Mouse (Mus musculus): ENCODE measurements around the gene Dennd4c. TPM values are rescaled to one million over a fixed set of nuclear protein-coding genes. Genes with fewer than 3 reads are reported as not detected.

Dennd4c gene
- total and polyA plus RNA-seq, 3 experiments, result 3.2 to 33.3 (median 30.3) TPM

- Histone ChIP-seq H3K4me1 (ENCODE audit: insufficient read depth, low read depth, low read length) (no peaks in the 10 kb centered on the region), H3K4me3 (ENCODE audit: low read depth, low read length) (no peak overlapping the region), H3K9me3 (replicated peaks) (no peaks in the 10 kb centered on the region), H3K27me3 (ENCODE audit: insufficient read depth, low read length) (peaks cover 5% of the 10 kb centered on the region), H3K36me3 (replicated peaks) (no peaks in the 10 kb centered on the region)
- DNase-seq (ENCODE audit: low spot score) (no peak), ATAC-seq (ENCODE audit: extremely low read depth, insufficient number of reproducible peaks, low FRiP score, poor library complexity, severe bottlenecking) (no peak)
- TF ChIP-seq GATA2 (IDR thresholded peaks at IDR 0.05; ENCODE audit: borderline replicate concordance, low read depth, low read length) (no peak), GATA1 (IDR thresholded peaks at IDR 0.05; ENCODE audit: borderline replicate concordance, low read length) (no peak)
These were observed 34.8 kb upstream of the Dennd4c start for GRCm38 (mm10) chr4:86713518-86713917.

- Histone ChIP-seq H3K4me1 (ENCODE audit: insufficient read depth, low read depth, low read length) (no peaks in the 10 kb centered on the region), H3K27me3 (ENCODE audit: insufficient read depth, low read length) (peaks cover 5% of the 10 kb centered on the region), H3K9me3 (replicated peaks) (no peaks in the 10 kb centered on the region), H3K4me3 (ENCODE audit: low read depth, low read length) (no peak overlapping the region), H3K36me3 (replicated peaks) (no peaks in the 10 kb centered on the region)
- TF ChIP-seq TAL1 (conservative IDR thresholded peaks at IDR 0.05; ENCODE audit: low read depth, low read length) (no peak), GATA1 (IDR thresholded peaks at IDR 0.05; ENCODE audit: borderline replicate concordance, low read length) (no peak), POLR2AphosphoS5 (IDR thresholded peaks at IDR 0.05; ENCODE audit: insufficient replicate concordance, low read depth, low read length) (no peak), CTCF (IDR thresholded peaks at IDR 0.05; ENCODE audit: low read depth, low read length) (no peak), GATA2 (IDR thresholded peaks at IDR 0.05; ENCODE audit: borderline replicate concordance, low read depth, low read length) (no peak)
- ATAC-seq (ENCODE audit: extremely low read depth, insufficient number of reproducible peaks, low FRiP score, poor library complexity, severe bottlenecking), result no peak
- DNase-seq (ENCODE audit: low spot score), result no peak
These were observed 33.0 kb upstream of the Dennd4c start for GRCm38 (mm10) chr4:86715341-86715740.

GRCm38 (mm10) chr4:86717176-86717575, 31.2 kb upstream of the Dennd4c start:
- DNase-seq (ENCODE audit: low spot score) (no peak), ATAC-seq (ENCODE audit: extremely low read depth, insufficient number of reproducible peaks, low FRiP score, poor library complexity, severe bottlenecking) (no peak)
- Histone ChIP-seq H3K27me3 (ENCODE audit: insufficient read depth, low read length) (peaks cover 5% of the 10 kb centered on the region), H3K36me3 (replicated peaks) (no peaks in the 10 kb centered on the region), H3K4me3 (ENCODE audit: low read depth, low read length) (no peak overlapping the region), H3K9me3 (replicated peaks) (no peaks in the 10 kb centered on the region), H3K4me1 (ENCODE audit: insufficient read depth, low read depth, low read length) (0 out of 2 replicates have a peak, but pooled peaks cover 3% of the 10 kb centered on the region)
- no peak for TF ChIP-seq GATA2 (IDR thresholded peaks at IDR 0.05; ENCODE audit: borderline replicate concordance, low read depth, low read length)
- TF ChIP-seq POLR2AphosphoS5 (IDR thresholded peaks at IDR 0.05; ENCODE audit: insufficient replicate concordance, low read depth, low read length), result no peak
- TF ChIP-seq GATA1 (IDR thresholded peaks at IDR 0.05; ENCODE audit: borderline replicate concordance, low read length), result no peak
- TF ChIP-seq TAL1 (conservative IDR thresholded peaks at IDR 0.05; ENCODE audit: low read depth, low read length), result no peak
- no peak for TF ChIP-seq CTCF (IDR thresholded peaks at IDR 0.05; ENCODE audit: low read depth, low read length)

GRCm38 (mm10) chr4:86718878-86719577, 29.3 kb upstream of the Dennd4c start:
- no peaks in the 10 kb centered on the region for H3K9me3 ChIP-seq (replicated peaks)
- ATAC-seq (ENCODE audit: extremely low read depth, insufficient number of reproducible peaks, low FRiP score, poor library complexity, severe bottlenecking) (no peak), DNase-seq (ENCODE audit: low spot score) (no peak)
- peaks cover 2% of the 10 kb centered on the region; the same call in 1 of the 2 replicates for H3K27me3 ChIP-seq (ENCODE audit: insufficient read depth, low read length)
- H3K36me3 ChIP-seq (replicated peaks), result no peaks in the 10 kb centered on the region
- H3K4me3 ChIP-seq (ENCODE audit: low read depth, low read length), result no peak overlapping the region
- TF ChIP-seq TAL1 (conservative IDR thresholded peaks at IDR 0.05; ENCODE audit: low read depth, low read length) (no peak), GATA1 (IDR thresholded peaks at IDR 0.05; ENCODE audit: borderline replicate concordance, low read length) (no peak), POLR2AphosphoS5 (IDR thresholded peaks at IDR 0.05; ENCODE audit: insufficient replicate concordance, low read depth, low read length) (no peak), GATA2 (IDR thresholded peaks at IDR 0.05; ENCODE audit: borderline replicate concordance, low read depth, low read length) (no peak), CTCF (IDR thresholded peaks at IDR 0.05; ENCODE audit: low read depth, low read length) (no peak)
- H3K4me1 ChIP-seq (ENCODE audit: insufficient read depth, low read depth, low read length), result 0 out of 2 replicates have a peak, but pooled peaks cover 4% of the 10 kb centered on the region

GRCm38 (mm10) chr4:86721856-86722358, 26.4 kb upstream of the Dennd4c start:
- no peak for ATAC-seq (ENCODE audit: extremely low read depth, insufficient number of reproducible peaks, low FRiP score, poor library complexity, severe bottlenecking)
- DNase-seq (ENCODE audit: low spot score), result no peak
- Histone ChIP-seq H3K27me3 (ENCODE audit: insufficient read depth, low read length) (peaks cover 4% of the 10 kb centered on the region; the same call in 1 of the 2 replicates), H3K4me1 (ENCODE audit: insufficient read depth, low read depth, low read length) (peaks cover 11% of the 10 kb centered on the region; the same call in 1 of the 2 replicates), H3K36me3 (replicated peaks) (no peaks in the 10 kb centered on the region), H3K4me3 (ENCODE audit: low read depth, low read length) (no peak overlapping the region), H3K9me3 (replicated peaks) (no peaks in the 10 kb centered on the region)
- TF ChIP-seq CTCF (IDR thresholded peaks at IDR 0.05; ENCODE audit: low read depth, low read length) (no peak), GATA2 (IDR thresholded peaks at IDR 0.05; ENCODE audit: borderline replicate concordance, low read depth, low read length) (no peak), TAL1 (conservative IDR thresholded peaks at IDR 0.05; ENCODE audit: low read depth, low read length) (no peak)

- Histone ChIP-seq H3K36me3 (replicated peaks) (no peaks in the 10 kb centered on the region), H3K4me1 (ENCODE audit: insufficient read depth, low read depth, low read length) (peaks cover 11% of the 10 kb centered on the region; the same call in 1 of the 2 replicates), H3K27me3 (ENCODE audit: insufficient read depth, low read length) (peaks cover 9% of the 10 kb centered on the region; the same call in 1 of the 2 replicates), H3K9me3 (replicated peaks) (no peaks in the 10 kb centered on the region), H3K4me3 (ENCODE audit: low read depth, low read length) (no peak overlapping the region)
- DNase-seq (ENCODE audit: low spot score) (peak; percentile 23), ATAC-seq (ENCODE audit: extremely low read depth, insufficient number of reproducible peaks, low FRiP score, poor library complexity, severe bottlenecking) (peak; percentile 84)
- no peak for TF ChIP-seq POLR2AphosphoS5 (IDR thresholded peaks at IDR 0.05; ENCODE audit: insufficient replicate concordance, low read depth, low read length)
- TF ChIP-seq GATA2 (IDR thresholded peaks at IDR 0.05; ENCODE audit: borderline replicate concordance, low read depth, low read length), result no peak
- no peak for TF ChIP-seq CTCF (IDR thresholded peaks at IDR 0.05; ENCODE audit: low read depth, low read length)
- TF ChIP-seq TAL1 (conservative IDR thresholded peaks at IDR 0.05; ENCODE audit: low read depth, low read length), result no peak
- no peak for TF ChIP-seq GATA1 (IDR thresholded peaks at IDR 0.05; ENCODE audit: borderline replicate concordance, low read length)
These were observed 23.2 kb upstream of the Dennd4c start for GRCm38 (mm10) chr4:86725175-86725574.

Measured in G1E (cell line).